8 mouse cellular contexts compared by ENCODE assay signal in the genomic region with DNA sequence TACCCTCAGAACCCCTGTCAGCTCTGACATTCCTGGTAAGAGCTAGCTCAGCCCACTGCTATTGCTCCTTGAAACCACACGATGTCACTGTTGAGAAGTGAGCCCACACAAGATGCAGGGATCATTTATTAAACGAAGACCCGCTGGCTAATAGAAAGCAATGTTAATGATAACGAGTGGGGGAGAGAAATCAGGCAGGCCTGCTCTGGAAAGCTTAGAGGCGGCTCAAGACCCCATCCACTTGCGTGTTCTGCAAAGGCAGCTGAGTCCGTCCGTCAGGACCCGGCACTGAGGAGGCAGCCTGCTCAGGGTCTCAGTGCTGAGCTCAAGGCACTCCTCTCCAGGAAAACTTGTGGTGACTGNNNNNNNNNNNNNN. TPM values are rescaled to one million over a fixed set of nuclear protein-coding genes. Genes with fewer than 3 reads are reported as not detected.
A peak's percentile ranks its signal among the peaks of the same experiment; 100 is the strongest.
DNase-seq lines count a peak whose midpoint lies in the region; ATAC-seq lines count a peak whose summit lies in the region.

No protein-coding gene starts in this region.

- peak; percentile 81 to 84 for ATAC-seq in hematopoietic stem cell, adult 5-6 weeks (replicated peaks in 1 of 2; ENCODE audit: insufficient read depth in 1 of 2, low FRiP score in 2 of 2, low TSS enrichment in 1 of 2, low read depth in 1 of 2, poor library complexity in 2 of 2, severe bottlenecking in 2 of 2)
- ATAC-seq in limb, embryonic 11.5 days (ENCODE audit: insufficient number of reproducible peaks, low FRiP score, low TSS enrichment, low read depth): peak; percentile 58; the same call in 1 of the 2 replicates
- peak; percentile 78 for ATAC-seq in midbrain, embryonic 12.5 days (ENCODE audit: low FRiP score, low read depth)

- H3K9ac ChIP-seq in limb, embryonic 11.5 days (ENCODE audit: low read length): no peak overlapping the region
- peak overlapping the region; percentile 43 for H3K9ac ChIP-seq in midbrain, embryonic 12.5 days (replicated peaks)

- peak overlapping the region; percentile 24 for H3K4me3 ChIP-seq in limb, embryonic 11.5 days (ENCODE audit: low read depth, low read length)
- H3K4me3 ChIP-seq in midbrain, embryonic 12.5 days: peak overlapping the region; percentile 39

- DNase-seq in adrenal gland, postnatal 10 days: peak; percentile 37
- no peak for DNase-seq in adrenal gland, postnatal 4 days (ENCODE audit: low spot score in 2 of 2)
- peak; percentile 79 for DNase-seq in ES-CJ7 (ENCODE audit: low read depth, low spot score)
- DNase-seq in embryo, embryonic 11.5 days (ENCODE audit: low read depth, low spot score): peak; percentile 57
- peak; percentile 75 for DNase-seq in limb, embryonic 11.5 days (ENCODE audit: low spot score)
- no peak for DNase-seq in spleen, postnatal 14 days (ENCODE audit: low spot score in 2 of 2)

- H3K27ac ChIP-seq in limb, embryonic 11.5 days (replicated peaks; ENCODE audit: low read depth, low read length): no peak overlapping the region
- H3K27ac ChIP-seq in midbrain, embryonic 12.5 days (replicated peaks): no peak overlapping the region

- H3K4me2 ChIP-seq in limb, embryonic 11.5 days (ENCODE audit: low read depth, severe bottlenecking): peak overlapping the region; percentile 57
- peak overlapping the region; percentile 67 for H3K4me2 ChIP-seq in midbrain, embryonic 12.5 days (replicated peaks)

- under 1% methylated on average over 9 of the region's 9 CpGs for WGBS in limb, embryonic 11.5 days
- WGBS in midbrain, embryonic 12.5 days: under 1% methylated on average over 9 of the region's 9 CpGs

- 0 out of 2 replicates have a peak, but pooled peaks cover 2% of the 10 kb centered on the region for H3K4me1 ChIP-seq in limb, embryonic 11.5 days (ENCODE audit: control insufficient read depth, insufficient read depth, low read length)
- H3K4me1 ChIP-seq in midbrain, embryonic 12.5 days: peaks cover 4% of the 10 kb centered on the region; the same call in 1 of the 2 replicates

- H3K9me3 ChIP-seq in limb, embryonic 11.5 days (ENCODE audit: control insufficient read depth, low read length): no peaks in the 10 kb centered on the region
- H3K9me3 ChIP-seq in midbrain, embryonic 12.5 days: no peaks in the 10 kb centered on the region

- H3K36me3 ChIP-seq in limb, embryonic 11.5 days (ENCODE audit: control insufficient read depth, insufficient read depth, low read length): no peaks in the 10 kb centered on the region
- no peaks in the 10 kb centered on the region for H3K36me3 ChIP-seq in midbrain, embryonic 12.5 days

- H3K27me3 ChIP-seq in limb, embryonic 11.5 days (ENCODE audit: control insufficient read depth, insufficient read depth, low read length): no peaks in the 10 kb centered on the region
- H3K27me3 ChIP-seq in midbrain, embryonic 12.5 days: peaks cover 22% of the 10 kb centered on the region

RNA-seq across cellular contexts. Expression of a gene that starts 15.5 kb away (rescaled TPM):
- total RNA-seq in adrenal gland, postnatal 10 days (2021): not detected
- not detected for total RNA-seq in adrenal gland, postnatal 4 days (2021)
- not detected in 2 replicates for total RNA-seq in hematopoietic stem cell, adult 5-6 weeks (2017)
- not detected in 2 replicates for polyA plus RNA-seq in limb, embryonic 11.5 days (2014; fragmentation: Nextera tagmentation; extraction: Ambion mirVana)
- polyA plus RNA-seq in midbrain, embryonic 12.5 days (2016; fragmentation: Nextera tagmentation; extraction: Ambion mirVana): not detected in 2 replicates

Comparison
In these comparisons a context has a peak if more than half of its experiments do, and no peak if none do; other contexts are left out.
1. DNase-seq: peak in adrenal gland, postnatal 10 days (single experiment), ES-CJ7 (single experiment), embryo, embryonic 11.5 days (single experiment) and limb, embryonic 11.5 days (single experiment); none in adrenal gland, postnatal 4 days (0 of 2) and spleen, postnatal 14 days (0 of 2).
2. Peak in every context shown above with its lines, with median percentiles within 50 percentile points of each other: ATAC-seq.